Comparison of ENCODE assay signal across 8 mouse cellular contexts in the genomic region with DNA sequence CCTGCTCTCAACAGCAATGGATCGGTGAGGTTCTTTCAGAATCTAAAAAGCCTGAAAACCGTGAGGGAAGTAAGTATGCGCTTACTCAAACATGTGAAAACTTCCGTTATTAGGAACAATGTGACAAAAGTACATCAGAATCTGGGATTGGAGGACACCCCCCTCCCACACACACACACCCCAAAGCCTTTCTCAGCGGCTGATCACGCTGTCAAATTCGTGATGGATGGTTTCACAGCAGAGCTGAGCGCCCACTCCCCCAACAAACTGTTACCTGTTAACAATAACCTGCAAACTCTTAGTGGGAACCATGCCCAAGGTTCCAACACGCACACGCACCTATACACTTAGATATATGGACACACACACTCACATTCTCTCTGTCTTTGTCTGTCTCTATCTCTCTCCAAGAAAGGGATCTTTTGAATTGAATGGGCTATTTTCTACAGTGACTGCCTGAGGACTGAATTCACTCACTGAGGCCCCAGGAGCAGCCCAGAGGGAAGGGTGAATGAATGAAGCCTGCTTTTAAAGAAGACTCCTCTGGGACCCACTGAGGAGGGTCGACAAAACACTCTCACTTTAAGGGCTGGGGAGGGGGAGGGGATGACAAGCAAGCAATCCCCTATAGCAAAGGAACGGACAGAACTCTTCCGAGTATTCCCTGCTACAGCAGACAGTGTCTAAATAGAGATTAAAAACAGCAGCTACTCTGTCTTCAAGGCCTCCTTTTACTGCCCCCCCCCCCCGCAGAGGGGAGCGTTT. TPM values are rescaled to one million over a fixed set of nuclear protein-coding genes. Genes with fewer than 3 reads are reported as not detected.
DNase-seq lines count a peak whose midpoint lies in the region; ATAC-seq and TF ChIP-seq lines count a peak whose summit lies in the region.

No protein-coding gene starts in this region.

- no peak for DNase-seq in heart, postnatal 36 days
- no peak for DNase-seq in G1E (ENCODE audit: low spot score)
- no peak for DNase-seq in cerebellum, postnatal 36 days
- DNase-seq in gastrocnemius, postnatal 25 days: no peak

- H3K4me3 ChIP-seq in heart, embryonic 11.5 days (ENCODE audit: low read depth, low read length): peak overlapping the region; percentile 89
- peak overlapping the region; percentile 81 for H3K4me3 ChIP-seq in G1E (ENCODE audit: low read depth, low read length)
- peak overlapping the region; percentile 64 for H3K4me3 ChIP-seq in hindbrain, embryonic 12.5 days
- H3K4me3 ChIP-seq in midbrain, embryonic 12.5 days: peak overlapping the region; percentile 93

- no peak overlapping the region for H3K27ac ChIP-seq in heart, embryonic 11.5 days (ENCODE audit: low read depth, low read length)
- H3K27ac ChIP-seq in hindbrain, embryonic 12.5 days: peak overlapping the region; percentile 88; the same call in 1 of the 2 replicates
- H3K27ac ChIP-seq in midbrain, embryonic 12.5 days (replicated peaks): 0 out of 2 replicates have a peak overlapping the region, but pooled peaks have one; percentile 3

- H3K9me3 ChIP-seq in heart, embryonic 11.5 days (replicated peaks; ENCODE audit: control insufficient read depth, low read length): no peaks in the 10 kb centered on the region
- no peaks in the 10 kb centered on the region for H3K9me3 ChIP-seq in G1E (replicated peaks)
- no peaks in the 10 kb centered on the region for H3K9me3 ChIP-seq in hindbrain, embryonic 12.5 days (replicated peaks)
- no peaks in the 10 kb centered on the region for H3K9me3 ChIP-seq in midbrain, embryonic 12.5 days

- intact Hi-C loops in heart, postnatal 36 days (cut with DNase I): no loop called here

- H3K36me3 ChIP-seq in heart, embryonic 11.5 days (ENCODE audit: control insufficient read depth, insufficient read depth, low read length): peaks cover 19% of the 10 kb centered on the region
- peaks cover 51% of the 10 kb centered on the region for H3K36me3 ChIP-seq in G1E (replicated peaks)
- peaks cover 24% of the 10 kb centered on the region for H3K36me3 ChIP-seq in hindbrain, embryonic 12.5 days
- H3K36me3 ChIP-seq in midbrain, embryonic 12.5 days: peaks cover 31% of the 10 kb centered on the region

- 27% methylated on average over 15 of the region's 15 CpGs for WGBS in heart, embryonic 11.5 days (ENCODE audit: insufficient replicate concordance)
- WGBS in hindbrain, embryonic 12.5 days: 3% methylated on average over 15 of the region's 15 CpGs
- WGBS in midbrain, embryonic 12.5 days: 7% methylated on average over 15 of the region's 15 CpGs

- peaks cover 25% of the 10 kb centered on the region for H3K4me1 ChIP-seq in heart, embryonic 11.5 days (ENCODE audit: control insufficient read depth, insufficient read depth, low read length)
- H3K4me1 ChIP-seq in G1E (ENCODE audit: insufficient read depth, low read depth, low read length): peaks cover 42% of the 10 kb centered on the region
- peaks cover 31% of the 10 kb centered on the region for H3K4me1 ChIP-seq in hindbrain, embryonic 12.5 days
- H3K4me1 ChIP-seq in midbrain, embryonic 12.5 days: peaks cover 30% of the 10 kb centered on the region

- H3K27me3 ChIP-seq in heart, embryonic 11.5 days (ENCODE audit: control insufficient read depth, insufficient read depth, low read length): no peaks in the 10 kb centered on the region
- H3K27me3 ChIP-seq in G1E (ENCODE audit: insufficient read depth, low read length): no peaks in the 10 kb centered on the region
- no peaks in the 10 kb centered on the region for H3K27me3 ChIP-seq in hindbrain, embryonic 12.5 days
- no peaks in the 10 kb centered on the region; the same call in 1 of the 2 replicates for H3K27me3 ChIP-seq in midbrain, embryonic 12.5 days

- ATAC-seq in heart, embryonic 11.5 days (replicated peaks; ENCODE audit: insufficient number of reproducible peaks, low FRiP score, low TSS enrichment): no peak
- no peak for ATAC-seq in G1E (ENCODE audit: extremely low read depth, insufficient number of reproducible peaks, low FRiP score, poor library complexity, severe bottlenecking)
- no peak for ATAC-seq in hindbrain, embryonic 12.5 days (ENCODE audit: low FRiP score)
- no peak for ATAC-seq in midbrain, embryonic 12.5 days (ENCODE audit: low FRiP score, low read depth)
- ATAC-seq in cerebellum, adult (ENCODE audit: insufficient number of reproducible peaks, low FRiP score, low TSS enrichment): no peak

- peak overlapping the region; percentile 93 for H3K9ac ChIP-seq in heart, embryonic 11.5 days (ENCODE audit: low read depth, low read length)
- peak overlapping the region; percentile 84 for H3K9ac ChIP-seq in hindbrain, embryonic 12.5 days
- H3K9ac ChIP-seq in midbrain, embryonic 12.5 days (replicated peaks): peak overlapping the region; percentile 93

- H3K4me2 ChIP-seq in heart, embryonic 11.5 days: peak overlapping the region; percentile 92
- peak overlapping the region; percentile 82 for H3K4me2 ChIP-seq in hindbrain, embryonic 12.5 days (replicated peaks)
- peak overlapping the region; percentile 97 for H3K4me2 ChIP-seq in midbrain, embryonic 12.5 days (replicated peaks)

- no peak for TF ChIP-seq CTCF in G1E (IDR thresholded peaks at IDR 0.05; ENCODE audit: low read depth, low read length)

RNA-seq across cellular contexts. Expression of a gene that starts 1.6 kb away (rescaled TPM):
- polyA plus RNA-seq in heart, embryonic 11.5 days (2014; fragmentation: Nextera tagmentation; extraction: Ambion mirVana): 76.6 and 93.9 TPM in 2 replicates
- 10 to 100 TPM; 27.3 to 38.1 TPM for total RNA-seq in heart, postnatal 36 days (2021)
- 134 and 139 TPM in 2 replicates for total RNA-seq in G1E (2014; fragmentation: Nextera tagmentation)
- 205 and 206 TPM in 2 replicates for total RNA-seq in G1E (2017)
- 36.3 and 86.9 TPM in 2 replicates for polyA plus RNA-seq in G1E (2012)
- polyA plus RNA-seq in hindbrain, embryonic 12.5 days (2016; fragmentation: Nextera tagmentation; extraction: Ambion mirVana): 348 and 359 TPM in 2 replicates
- polyA plus RNA-seq in midbrain, embryonic 12.5 days (2016; fragmentation: Nextera tagmentation; extraction: Ambion mirVana): 366 and 368 TPM in 2 replicates
- total RNA-seq in gastrocnemius, postnatal 25 days (2021): 10 to 100 TPM; 10.6 to 20.3 TPM

RNA-seq across cellular contexts. Expression of a gene that starts 19.2 kb away (rescaled TPM):
- polyA plus RNA-seq in heart, embryonic 11.5 days (2014; fragmentation: Nextera tagmentation; extraction: Ambion mirVana): 0.31 and 1.1 TPM in 2 replicates
- total RNA-seq in heart, postnatal 36 days (2021): under 1 TPM; 0.22 to 0.49 TPM
- 0.49 TPM in 1 of 2 replicates, not detected in the other for total RNA-seq in G1E (2014; fragmentation: Nextera tagmentation)
- 0.17 and 0.60 TPM in 2 replicates for total RNA-seq in G1E (2017)
- polyA plus RNA-seq in G1E (2012): 0.09 and 0.21 TPM in 2 replicates
- polyA plus RNA-seq in hindbrain, embryonic 12.5 days (2016; fragmentation: Nextera tagmentation; extraction: Ambion mirVana): 2.7 and 3.2 TPM in 2 replicates
- 2.4 and 2.6 TPM in 2 replicates for polyA plus RNA-seq in midbrain, embryonic 12.5 days (2016; fragmentation: Nextera tagmentation; extraction: Ambion mirVana)
- under 1 TPM; 0.36 to 0.38 TPM for total RNA-seq in gastrocnemius, postnatal 25 days (2021)

RNA-seq across cellular contexts. Expression of a gene that starts 48.5 kb away (rescaled TPM):
- 15.7 and 19.0 TPM in 2 replicates for polyA plus RNA-seq in heart, embryonic 11.5 days (2014; fragmentation: Nextera tagmentation; extraction: Ambion mirVana)
- total RNA-seq in heart, postnatal 36 days (2021): 1 to 10 TPM; 5.5 to 7.2 TPM
- total RNA-seq in G1E (2014; fragmentation: Nextera tagmentation) (1.1 and 2.7 TPM in 2 replicates), G1E (2017) (4.8 and 5.9 TPM in 2 replicates)
- polyA plus RNA-seq in G1E (2012): 5.1 and 5.9 TPM in 2 replicates
- polyA plus RNA-seq in hindbrain, embryonic 12.5 days (2016; fragmentation: Nextera tagmentation; extraction: Ambion mirVana): 29.1 and 29.2 TPM in 2 replicates
- polyA plus RNA-seq in midbrain, embryonic 12.5 days (2016; fragmentation: Nextera tagmentation; extraction: Ambion mirVana): 19.7 and 20.4 TPM in 2 replicates
- 1 to 10 TPM; 8.6 to 9.6 TPM for total RNA-seq in gastrocnemius, postnatal 25 days (2021)

RNA-seq across cellular contexts. Expression of a gene that starts 53.7 kb away (rescaled TPM):
- polyA plus RNA-seq in heart, embryonic 11.5 days (2014; fragmentation: Nextera tagmentation; extraction: Ambion mirVana): 8.1 and 8.9 TPM in 2 replicates
- total RNA-seq in heart, postnatal 36 days (2021): 1 to 10 TPM; 7.6 to 8.2 TPM
- total RNA-seq in G1E (2014; fragmentation: Nextera tagmentation): 22.4 and 28.3 TPM in 2 replicates
- 23.4 and 27.5 TPM in 2 replicates for total RNA-seq in G1E (2017)
- 2.9 and 3.4 TPM in 2 replicates for polyA plus RNA-seq in G1E (2012)
- 13.7 and 14.8 TPM in 2 replicates for polyA plus RNA-seq in hindbrain, embryonic 12.5 days (2016; fragmentation: Nextera tagmentation; extraction: Ambion mirVana)
- polyA plus RNA-seq in midbrain, embryonic 12.5 days (2016; fragmentation: Nextera tagmentation; extraction: Ambion mirVana): 13.7 and 15.3 TPM in 2 replicates
- 1 to 10 TPM; 3.8 to 3.9 TPM for total RNA-seq in gastrocnemius, postnatal 25 days (2021)
